Mouse (Mus musculus) neural tube, embryonic 12.5 days (tissue): ENCODE results near the gene Syn3. TPM values are rescaled to one million over a fixed set of nuclear protein-coding genes. Genes with fewer than 3 reads are reported as not detected.

Experiments used
- ATAC-seq: fragments of 200-750 bp; cut with Nextera tagmentation; 2 replicates; pipeline ENCODE4 v1.8.0; 2017; ENCODE audit warnings: low read depth, mild to moderate bottlenecking, moderate TSS enrichment, moderate library complexity; ENCODE audit not compliant: low FRiP score
- H3K27ac ChIP-seq: fragments of 300-500 bp; sonication (generic); 2 replicates; pipeline ENCODE4 v1.5.1; 2016
- H3K27me3 ChIP-seq: fragments of 300-500 bp; sonication (generic); replicated peaks from 2 replicates; pipeline ENCODE4 v1.6.1; 2016; ENCODE audit warnings: mild to moderate bottlenecking
- H3K36me3 ChIP-seq: fragments of 300-500 bp; sonication (generic); 2 replicates; pipeline ENCODE4 v1.6.1; 2016; ENCODE audit warnings: mild to moderate bottlenecking
- H3K4me1 ChIP-seq: fragments of 300-500 bp; sonication (generic); 2 replicates; pipeline ENCODE4 v1.6.1; 2016
- H3K4me2 ChIP-seq: fragments of 300-500 bp; sonication (generic); replicated peaks from 2 replicates; pipeline ENCODE4 v1.6.1; 2016; ENCODE audit warnings: mild to moderate bottlenecking
- H3K4me3 ChIP-seq: fragments of 300-500 bp; sonication (generic); 2 replicates; pipeline ENCODE4 v1.5.1; 2016
- H3K9ac ChIP-seq: fragments of 300-500 bp; sonication (generic); 2 replicates; pipeline ENCODE4 v1.6.1; 2016; ENCODE audit warnings: mild to moderate bottlenecking
- H3K9me3 ChIP-seq: fragments of 300-500 bp; sonication (generic); 2 replicates; pipeline ENCODE4 v1.6.1; 2016; ENCODE audit warnings: mild to moderate bottlenecking
- WGBS: fragments of 180-500 bp; shearing (Covaris S2); methylation state at CpG from one replicate; pipeline ENCODE4 v1.1.7; 2016; 5-methylcytosine and 5-hydroxymethylcytosine counted together
- polyA plus RNA-seq: library from polyadenylated mRNA; unstranded; fragments of >200 nt; fragmentation: Nextera tagmentation; extraction: Ambion mirVana; gene quantifications from 2 replicates; pipeline ENCODE4 v1.2.1, GENCODE M21; 2016

Gene Syn3
- polyA plus RNA-seq, 1 experiment from 2014 or later, result 7.9 TPM

GRCm38 (mm10) chr10:86100281-86100851, 398.3 kb downstream of the Syn3 start:
- ATAC-seq, result no peak
- no peak overlapping the region for H3K4me3 ChIP-seq
- no peak overlapping the region for H3K27ac ChIP-seq
- no peaks in the 10 kb centered on the region for H3K4me1 ChIP-seq
- no peaks in the 10 kb centered on the region for H3K9me3 ChIP-seq
- H3K27me3 ChIP-seq, result no peaks in the 10 kb centered on the region
- H3K4me2 ChIP-seq, result no peak overlapping the region
- no peaks in the 10 kb centered on the region for H3K36me3 ChIP-seq
- H3K9ac ChIP-seq, result no peak overlapping the region
- WGBS, result 58% methylated on average over 3 of the region's 3 CpGs

- no peaks in the 10 kb centered on the region for H3K9me3 ChIP-seq
- ATAC-seq, result no peak
- H3K4me2 ChIP-seq, result no peak overlapping the region
- H3K27ac ChIP-seq, result no peak overlapping the region
- no peak overlapping the region for H3K4me3 ChIP-seq
- no peaks in the 10 kb centered on the region for H3K36me3 ChIP-seq
- H3K4me1 ChIP-seq, result no peaks in the 10 kb centered on the region
- H3K9ac ChIP-seq, result no peak overlapping the region
- H3K27me3 ChIP-seq, result no peaks in the 10 kb centered on the region
- WGBS, result 85% methylated on average over 6 of the region's 6 CpGs
These were observed 400.3 kb downstream of the Syn3 start for GRCm38 (mm10) chr10:86098363-86098762.

- Histone ChIP-seq H3K9ac (no peak overlapping the region), H3K4me3 (no peak overlapping the region), H3K27me3 (no peaks in the 10 kb centered on the region), H3K36me3 (no peaks in the 10 kb centered on the region), H3K27ac (no peak overlapping the region), H3K4me1 (no peaks in the 10 kb centered on the region), H3K9me3 (no peaks in the 10 kb centered on the region), H3K4me2 (no peak overlapping the region)
- no peak for ATAC-seq
- WGBS, result 74% methylated on average over 14 of the region's 14 CpGs
These were observed 405.3 kb downstream of the Syn3 start for GRCm38 (mm10) chr10:86093109-86094035.

- H3K9ac ChIP-seq, result no peak overlapping the region
- H3K4me3 ChIP-seq, result no peak overlapping the region
- 54% methylated on average over 10 of the region's 10 CpGs for WGBS
- H3K27ac ChIP-seq, result no peak overlapping the region
- ATAC-seq, result no peak
- no peaks in the 10 kb centered on the region for H3K4me1 ChIP-seq
- H3K4me2 ChIP-seq, result no peak overlapping the region
- H3K36me3 ChIP-seq, result no peaks in the 10 kb centered on the region
- H3K27me3 ChIP-seq, result no peaks in the 10 kb centered on the region
- no peaks in the 10 kb centered on the region for H3K9me3 ChIP-seq
These were observed 406.8 kb downstream of the Syn3 start for GRCm38 (mm10) chr10:86091919-86092318.

GRCm38 (mm10) chr10:86079921-86080320, 418.8 kb downstream of the Syn3 start:
- no peak for ATAC-seq
- Histone ChIP-seq H3K36me3 (no peaks in the 10 kb centered on the region), H3K9ac (no peak overlapping the region), H3K27ac (no peak overlapping the region), H3K4me2 (no peak overlapping the region), H3K4me3 (no peak overlapping the region), H3K27me3 (no peaks in the 10 kb centered on the region), H3K9me3 (no peaks in the 10 kb centered on the region), H3K4me1 (no peaks in the 10 kb centered on the region)
- WGBS, result 84% methylated on average over 9 of the region's 9 CpGs

GRCm38 (mm10) chr10:86078761-86079160, 419.9 kb downstream of the Syn3 start:
- no peak overlapping the region for H3K4me3 ChIP-seq
- 97% methylated on average over 2 of the region's 2 CpGs for WGBS
- no peak overlapping the region for H3K9ac ChIP-seq
- no peaks in the 10 kb centered on the region for H3K36me3 ChIP-seq
- no peak for ATAC-seq
- no peak overlapping the region for H3K4me2 ChIP-seq
- no peaks in the 10 kb centered on the region for H3K27me3 ChIP-seq
- H3K27ac ChIP-seq, result no peak overlapping the region
- no peaks in the 10 kb centered on the region for H3K4me1 ChIP-seq
- no peaks in the 10 kb centered on the region for H3K9me3 ChIP-seq

- Histone ChIP-seq H3K9me3 (no peaks in the 10 kb centered on the region), H3K4me2 (no peak overlapping the region), H3K4me3 (no peak overlapping the region), H3K9ac (no peak overlapping the region), H3K27me3 (no peaks in the 10 kb centered on the region), H3K36me3 (no peaks in the 10 kb centered on the region), H3K4me1 (no peaks in the 10 kb centered on the region), H3K27ac (no peak overlapping the region)
- ATAC-seq, result no peak
- 78% methylated on average over 2 of the region's 2 CpGs for WGBS
These were observed 421.4 kb downstream of the Syn3 start for GRCm38 (mm10) chr10:86077272-86077671.

- H3K9me3 ChIP-seq, result no peaks in the 10 kb centered on the region
- H3K4me1 ChIP-seq, result no peaks in the 10 kb centered on the region
- H3K27ac ChIP-seq, result no peak overlapping the region
- H3K9ac ChIP-seq, result no peak overlapping the region
- WGBS, result 88% methylated on average over 9 of the region's 9 CpGs
- no peak overlapping the region for H3K4me3 ChIP-seq
- no peaks in the 10 kb centered on the region for H3K27me3 ChIP-seq
- H3K4me2 ChIP-seq, result no peak overlapping the region
- no peaks in the 10 kb centered on the region for H3K36me3 ChIP-seq
- ATAC-seq, result no peak
These were observed 423.6 kb downstream of the Syn3 start for GRCm38 (mm10) chr10:86074971-86075711.

GRCm38 (mm10) chr10:86074134-86074533, 424.6 kb downstream of the Syn3 start:
- no peak overlapping the region for H3K27ac ChIP-seq
- 87% methylated on average over 4 of the region's 4 CpGs for WGBS
- H3K4me3 ChIP-seq, result no peak overlapping the region
- H3K4me2 ChIP-seq, result no peak overlapping the region
- no peaks in the 10 kb centered on the region for H3K36me3 ChIP-seq
- no peak overlapping the region for H3K9ac ChIP-seq
- H3K27me3 ChIP-seq, result no peaks in the 10 kb centered on the region
- H3K4me1 ChIP-seq, result 0 out of 2 replicates have a peak, but pooled peaks cover 4% of the 10 kb centered on the region
- ATAC-seq, result no peak
- H3K9me3 ChIP-seq, result no peaks in the 10 kb centered on the region

GRCm38 (mm10) chr10:86070751-86071150, 427.9 kb downstream of the Syn3 start:
- Histone ChIP-seq H3K27ac (no peak overlapping the region), H3K27me3 (no peaks in the 10 kb centered on the region), H3K36me3 (no peaks in the 10 kb centered on the region), H3K4me2 (no peak overlapping the region), H3K4me1 (0 out of 2 replicates have a peak, but pooled peaks cover 6% of the 10 kb centered on the region), H3K4me3 (no peak overlapping the region), H3K9ac (no peak overlapping the region), H3K9me3 (no peaks in the 10 kb centered on the region)
- ATAC-seq, result no peak
- WGBS, result 86% methylated on average over 3 of the region's 3 CpGs

GRCm38 (mm10) chr10:86069341-86069740, 429.4 kb downstream of the Syn3 start:
- Histone ChIP-seq H3K27me3 (no peaks in the 10 kb centered on the region), H3K9ac (no peak overlapping the region), H3K4me3 (no peak overlapping the region), H3K27ac (no peak overlapping the region), H3K4me1 (0 out of 2 replicates have a peak, but pooled peaks cover 6% of the 10 kb centered on the region), H3K9me3 (no peaks in the 10 kb centered on the region), H3K36me3 (no peaks in the 10 kb centered on the region), H3K4me2 (no peak overlapping the region)
- ATAC-seq, result no peak
- 16% methylated on average over 3 of the region's 3 CpGs for WGBS

GRCm38 (mm10) chr10:86067911-86068310, 430.8 kb downstream of the Syn3 start:
- no peak overlapping the region for H3K27ac ChIP-seq
- no peaks in the 10 kb centered on the region for H3K27me3 ChIP-seq
- 0 out of 2 replicates have a peak, but pooled peaks cover 6% of the 10 kb centered on the region for H3K4me1 ChIP-seq
- H3K36me3 ChIP-seq, result no peaks in the 10 kb centered on the region
- whole genome bisulfite sequencing, result 77% methylated on average over 10 of the region's 10 CpGs
- no peak for ATAC-seq
- H3K4me2 ChIP-seq, result no peak overlapping the region
- H3K4me3 ChIP-seq, result no peak overlapping the region
- H3K9ac ChIP-seq, result no peak overlapping the region
- no peaks in the 10 kb centered on the region for H3K9me3 ChIP-seq
